Mouse (Mus musculus): ENCODE data around the gene Ntf5.

- 0 out of 2 replicates have a peak, but pooled peaks have one; percentile 12 for TF ChIP-seq CTCF (IDR thresholded peaks at IDR 0.05; ENCODE audit: borderline replicate concordance, control insufficient read depth, extremely low read depth, insufficient read depth, low read length, poor library complexity)
- TF ChIP-seq POLR2A (IDR thresholded peaks at IDR 0.05; ENCODE audit: control insufficient read depth, extremely low read depth, insufficient read depth, low read length, poor library complexity): no peak
Observed at GRCm38 (mm10) chr7:45406157-45407156, 7.0 kb upstream of the Ntf5 start.

Data from thymus, adult 2 months (tissue).